Mouse (Mus musculus) olfactory bulb, adult 2 months (tissue): ENCODE measurements around the gene Tecpr1.

ENCODE experiments used
- CTCF ChIP-seq: fragments of 200-500 bp; IDR thresholded peaks from 2 replicates; pipeline ENCODE4 v1.5.1; 2012; ENCODE audit warnings: low read depth, mild to moderate bottlenecking, low read length, moderate library complexity; ENCODE audit not compliant: insufficient read depth
- POLR2A ChIP-seq: fragments of 200-500 bp; IDR thresholded peaks from 2 replicates; pipeline ENCODE4 v1.6.1; 2012; ENCODE audit warnings: mild to moderate bottlenecking, low read depth, low read length, moderate library complexity; ENCODE audit not compliant: insufficient read depth

DNA sequence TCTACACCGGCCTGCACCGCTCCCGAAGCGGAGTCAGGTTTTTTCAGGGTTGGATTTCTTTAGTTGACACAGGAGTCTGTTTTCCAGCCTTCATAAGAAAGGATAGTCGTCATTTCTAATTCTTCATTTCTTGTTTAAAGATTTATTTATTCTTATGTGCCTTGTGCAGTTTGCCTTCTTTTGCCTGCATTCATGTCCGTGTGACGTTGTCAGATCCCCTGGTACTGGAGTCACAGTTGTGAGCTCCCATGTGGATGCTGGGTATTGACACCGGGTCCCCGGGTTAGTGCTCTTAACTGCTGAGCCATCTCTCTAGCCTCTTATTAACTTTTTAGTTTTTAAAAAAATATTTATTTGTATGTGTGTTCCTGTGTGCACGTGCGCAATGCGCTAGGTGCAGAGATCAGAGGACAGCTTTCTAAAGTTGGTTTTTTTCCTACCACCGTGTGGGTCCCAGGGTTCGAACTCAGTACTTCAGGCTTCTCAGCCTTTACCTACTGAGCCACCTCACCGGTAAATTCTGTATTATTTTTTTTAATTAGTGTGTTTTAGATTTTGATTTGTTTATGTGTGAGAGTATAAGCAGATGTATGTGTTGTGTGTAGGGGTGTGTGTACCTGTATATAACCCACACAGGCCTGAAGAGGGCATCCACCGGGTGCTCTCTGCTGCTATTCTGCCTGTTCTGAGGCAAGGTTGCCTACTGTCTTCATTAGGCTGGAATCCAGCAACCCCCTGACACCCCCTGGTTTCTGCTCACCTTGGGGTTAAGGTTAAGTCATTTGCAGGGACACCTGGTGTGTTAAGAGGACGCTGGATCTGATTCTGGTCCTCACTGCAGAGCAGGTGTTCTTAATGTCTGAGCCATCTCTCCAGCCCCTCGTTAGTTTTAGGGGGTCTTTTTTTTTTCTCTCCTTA, 743 bp upstream of the Tecpr1 start:
- no peak for TF ChIP-seq CTCF
- TF ChIP-seq POLR2A = no peak
